Comparison of ENCODE assay signal across 24 mouse cellular contexts in the genomic region with DNA sequence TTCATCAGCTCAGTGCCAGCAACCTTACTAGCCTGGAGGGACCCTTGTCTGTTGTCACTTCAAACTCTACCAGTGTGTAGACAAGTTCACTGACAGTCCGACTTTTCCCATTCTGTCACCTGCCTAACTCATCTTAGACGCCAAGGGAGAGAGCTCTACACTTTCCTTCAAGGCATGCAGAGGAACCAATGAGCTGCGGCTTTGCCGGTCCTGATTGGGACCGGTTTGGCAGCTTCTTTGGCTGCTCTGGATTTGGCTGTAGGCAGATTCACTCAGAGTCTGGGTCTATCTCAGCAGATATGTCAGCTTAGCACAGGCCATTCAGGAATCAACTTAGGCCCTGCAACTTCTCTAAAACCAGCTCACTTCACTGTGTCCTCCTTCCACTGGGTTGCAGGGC.
A peak's percentile ranks its signal among the peaks of the same experiment; 100 is the strongest.
DNase-seq lines count a peak whose midpoint lies in the region; ATAC-seq lines count a peak whose summit lies in the region.
"Had no signal": no experiment of that assay in that cellular context is flagged by ENCODE, and none has a peak within 500 bp of the region (broad histone marks: within the 10 kb centered on the region; RNA-seq: fewer than 3 reads in every experiment).

No protein-coding gene starts in this region.

- no peak overlapping the region for H3K9ac ChIP-seq in limb, embryonic 12.5 days (replicated peaks)
- H3K9ac ChIP-seq in embryonic facial prominence, embryonic 15.5 days = no peak overlapping the region
- H3K9ac ChIP-seq: forebrain, embryonic 12.5 days; hindbrain, embryonic 15.5 days; intestine, embryonic 15.5 days; liver, embryonic 15.5 days had no signal

- no peaks in the 10 kb centered on the region for H3K36me3 ChIP-seq in limb, embryonic 12.5 days
- H3K36me3 ChIP-seq in limb, embryonic 10.5 days = no peaks in the 10 kb centered on the region
- no peaks in the 10 kb centered on the region for H3K36me3 ChIP-seq in embryonic facial prominence, embryonic 15.5 days
- H3K36me3 ChIP-seq: forebrain, embryonic 12.5 days; hindbrain, embryonic 15.5 days; intestine, embryonic 15.5 days; liver, embryonic 15.5 days; midbrain, embryonic 10.5 days had no signal

- H3K4me1 ChIP-seq in limb, embryonic 12.5 days (replicated peaks) = peaks cover 20% of the 10 kb centered on the region
- H3K4me1 ChIP-seq in limb, embryonic 10.5 days = peaks cover 12% of the 10 kb centered on the region
- peaks cover 31% of the 10 kb centered on the region for H3K4me1 ChIP-seq in embryonic facial prominence, embryonic 15.5 days
- H3K4me1 ChIP-seq: intestine, embryonic 15.5 days; liver, embryonic 15.5 days had no signal

- no peak overlapping the region for H3K4me3 ChIP-seq in limb, embryonic 12.5 days (replicated peaks)
- no peak overlapping the region for H3K4me3 ChIP-seq in limb, embryonic 10.5 days
- no peak overlapping the region for H3K4me3 ChIP-seq in embryonic facial prominence, embryonic 15.5 days (replicated peaks)
- H3K4me3 ChIP-seq: forebrain, embryonic 12.5 days; hindbrain, embryonic 15.5 days; intestine, embryonic 15.5 days; liver, embryonic 15.5 days; midbrain, embryonic 10.5 days; myocyte had no signal

- ATAC-seq in limb, embryonic 12.5 days (ENCODE audit: insufficient number of reproducible peaks, insufficient read depth, low FRiP score, low TSS enrichment, low read depth) = no peak
- 0 out of 2 replicates have a peak, but pooled peaks have one; percentile 17 for ATAC-seq in embryonic facial prominence, embryonic 15.5 days (ENCODE audit: insufficient number of reproducible peaks, low FRiP score, low TSS enrichment, low read depth)
- ATAC-seq: intestine, embryonic 15.5 days; lung, postnatal 0 days; midbrain, embryonic 16.5 days had no signal

- WGBS in limb, embryonic 12.5 days = 49% methylated on average over 5 of the region's 5 CpGs
- WGBS in limb, embryonic 10.5 days = 53% methylated on average over 5 of the region's 5 CpGs
- WGBS in embryonic facial prominence, embryonic 15.5 days = 40% methylated on average over 5 of the region's 5 CpGs

- peak; percentile 26 for DNase-seq in embryo, embryonic 10 days (ENCODE audit: low spot score)
- DNase-seq in embryo, embryonic 10.5 days (ENCODE audit: low spot score) = no peak
- DNase-seq in limb, embryonic 10.5 days (ENCODE audit: low spot score) = no peak
- DNase-seq in kidney, adult 18-20 months = no peak
- no peak for DNase-seq in cerebellum, postnatal 10 days
- DNase-seq: adrenal gland, postnatal 25 days; cerebellum, adult 8-10 months; heart, postnatal 4 days; kidney, adult 9 months; kidney, postnatal 14 days; layer of hippocampus, postnatal 36 days; liver; thymus, postnatal 36 days had no signal

- no peaks in the 10 kb centered on the region for H3K9me3 ChIP-seq in limb, embryonic 12.5 days
- H3K9me3 ChIP-seq in limb, embryonic 10.5 days (replicated peaks) = no peaks in the 10 kb centered on the region
- no peaks in the 10 kb centered on the region for H3K9me3 ChIP-seq in embryonic facial prominence, embryonic 15.5 days (replicated peaks)
- H3K9me3 ChIP-seq: forebrain, embryonic 12.5 days; hindbrain, embryonic 15.5 days; intestine, embryonic 15.5 days; liver, embryonic 15.5 days; midbrain, embryonic 10.5 days had no signal

- H3K27ac ChIP-seq in limb, embryonic 12.5 days = 0 out of 2 replicates have a peak overlapping the region, but pooled peaks have one; percentile 31
- no peak overlapping the region for H3K27ac ChIP-seq in limb, embryonic 10.5 days
- H3K27ac ChIP-seq in embryonic facial prominence, embryonic 15.5 days (replicated peaks) = peak overlapping the region; percentile 78; the same call in 1 of the 2 replicates
- H3K27ac ChIP-seq: forebrain, embryonic 12.5 days; hindbrain, embryonic 15.5 days; intestine, embryonic 15.5 days; liver, embryonic 15.5 days; macrophage; midbrain, embryonic 10.5 days had no signal

- H3K27me3 ChIP-seq in limb, embryonic 12.5 days = no peaks in the 10 kb centered on the region
- H3K27me3 ChIP-seq in limb, embryonic 10.5 days (ENCODE audit: low read depth, poor library complexity, severe bottlenecking) = no peaks in the 10 kb centered on the region
- no peaks in the 10 kb centered on the region for H3K27me3 ChIP-seq in embryonic facial prominence, embryonic 15.5 days
- H3K27me3 ChIP-seq: forebrain, embryonic 12.5 days; hindbrain, embryonic 15.5 days; intestine, embryonic 15.5 days; liver, embryonic 15.5 days had no signal

- H3K4me2 ChIP-seq in limb, embryonic 12.5 days = no peak overlapping the region
- H3K4me2 ChIP-seq in embryonic facial prominence, embryonic 15.5 days (replicated peaks) = no peak overlapping the region
- H3K4me2 ChIP-seq: forebrain, embryonic 12.5 days; hindbrain, embryonic 15.5 days; intestine, embryonic 15.5 days; liver, embryonic 15.5 days had no signal
